Mouse (Mus musculus) gonadal fat pad, adult 2 months (tissue): ENCODE measurements around the gene Olfr692. TPM values are rescaled to one million over a fixed set of nuclear protein-coding genes. Genes with fewer than 3 reads are reported as not detected.
"Not testable (repeated sequence)": the region's sequence is repeated elsewhere in the genome, so short reads cannot be mapped to it uniquely, and the experiment has no call there.

Experiments used
- DNase-seq: peaks from one replicate; pipeline ENCODE4 v3.0.0-alpha.2; 2012; ENCODE audit warnings: low read depth
- polyA plus RNA-seq: library from polyadenylated mRNA; depleted of rRNA; stranded (reverse); fragments of >200 nt; gene quantifications from 2 replicates; pipeline ENCODE4 v1.2.3, GENCODE M21; 2012; rRNA removed

Olfr692 gene
- polyA plus RNA-seq, 1 experiment, result not detected

- DNase-seq, result no peak
Measured at GRCm38 (mm10) chr7:105404268-105404667, 36.2 kb downstream of the Olfr692 start, which contains the start of gene Cnga4. Gene Cnga4 (plus strand): TSS chr7:105404568.

- DNase-seq, result no peak
Measured at GRCm38 (mm10) chr7:105406322-105406721, 38.3 kb downstream of the Olfr692 start.

GRCm38 (mm10) chr7:105411874-105412632, 44.0 kb downstream of the Olfr692 start:
- DNase-seq, result not testable (repeated sequence)

GRCm38 (mm10) chr7:105414385-105414784, 46.4 kb downstream of the Olfr692 start:
- no peak for DNase-seq

- DNase-seq, result no peak
Measured at GRCm38 (mm10) chr7:105416529-105416928, 48.5 kb downstream of the Olfr692 start.

DNA sequence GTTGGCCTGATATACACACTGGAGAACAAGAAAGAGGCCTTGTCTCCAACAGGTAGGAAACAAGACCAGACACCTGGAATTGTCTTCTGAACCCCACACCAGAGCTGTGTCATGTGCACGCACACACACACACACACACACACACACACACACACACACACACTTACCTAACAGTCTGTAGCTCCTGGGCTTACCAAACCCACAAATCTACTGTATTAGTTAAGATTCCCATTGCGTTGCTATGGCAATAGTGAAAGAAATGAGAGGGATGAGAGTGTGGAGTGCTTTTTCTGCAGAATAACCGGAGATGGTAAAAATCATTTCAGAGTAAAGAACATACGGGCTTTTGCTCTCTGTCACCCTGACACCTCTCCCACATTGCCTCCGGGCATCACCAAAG, 50.1 kb downstream of the Olfr692 start:
- DNase-seq, result no peak

Other genes with a start within 250 kb of the Olfr692 start
- gene Olfr683, start 221.2 kb upstream of the Olfr692 start, polyA plus RNA-seq, result not detected in 2 replicates
- gene Olfr684, start 204.6 kb upstream of the Olfr692 start, polyA plus RNA-seq, result not detected in 2 replicates
- gene Olfr685, start 182.2 kb upstream of the Olfr692 start, polyA plus RNA-seq, result not detected in 2 replicates
- not detected in 2 replicates for gene Olfr686, start 160.7 kb upstream of the Olfr692 start, polyA plus RNA-seq
- gene Olfr688, start 80.1 kb upstream of the Olfr692 start, polyA plus RNA-seq, result not detected in 2 replicates
- not detected in 2 replicates for gene Olfr689, start 57.1 kb upstream of the Olfr692 start, polyA plus RNA-seq
- not detected in 2 replicates for gene Olfr690, start 34.1 kb upstream of the Olfr692 start, polyA plus RNA-seq
- not detected in 2 replicates for gene Olfr691, start 26.0 kb upstream of the Olfr692 start, polyA plus RNA-seq
- 1.2 and 1.3 TPM in 2 replicates for gene Gm5901, start 6.8 kb downstream of the Olfr692 start, polyA plus RNA-seq
- 49.3 and 50.2 TPM in 2 replicates for gene Fam160a2, start 31.8 kb downstream of the Olfr692 start, polyA plus RNA-seq
- gene Cnga4, start 36.3 kb downstream of the Olfr692 start, polyA plus RNA-seq, result 0.55 and 0.91 TPM in 2 replicates
- 0.42 and 1.2 TPM in 2 replicates for gene Cckbr, start 57.5 kb downstream of the Olfr692 start, polyA plus RNA-seq
- 136 and 260 TPM in 2 replicates for gene Cavin3, start 114.1 kb downstream of the Olfr692 start, polyA plus RNA-seq
- gene Smpd1, start 186.1 kb downstream of the Olfr692 start, polyA plus RNA-seq, result 70.7 and 84.7 TPM in 2 replicates
- gene Apbb1, start 213.4 kb downstream of the Olfr692 start, polyA plus RNA-seq, result 22.7 and 22.8 TPM in 2 replicates
- gene Hpx, start 231.9 kb downstream of the Olfr692 start, polyA plus RNA-seq, result 1.7 and 5.6 TPM in 2 replicates